Mouse (Mus musculus) megakaryocyte, embryonic 14.5 days (primary cell): Measurements from ENCODE around the gene Akap13.

ENCODE experiments used
- FLI1 ChIP-seq: IDR thresholded peaks from 2 replicates; pipeline ENCODE4 v1.6.1; 2012; ENCODE audit warnings: low read length, inconsistent platforms, mixed read lengths
- GATA1 ChIP-seq: IDR thresholded peaks from 3 replicates; pipeline ENCODE4 v1.6.1; 2012; ENCODE audit warnings: mixed read lengths, low read length, inconsistent platforms, borderline replicate concordance

DNA sequence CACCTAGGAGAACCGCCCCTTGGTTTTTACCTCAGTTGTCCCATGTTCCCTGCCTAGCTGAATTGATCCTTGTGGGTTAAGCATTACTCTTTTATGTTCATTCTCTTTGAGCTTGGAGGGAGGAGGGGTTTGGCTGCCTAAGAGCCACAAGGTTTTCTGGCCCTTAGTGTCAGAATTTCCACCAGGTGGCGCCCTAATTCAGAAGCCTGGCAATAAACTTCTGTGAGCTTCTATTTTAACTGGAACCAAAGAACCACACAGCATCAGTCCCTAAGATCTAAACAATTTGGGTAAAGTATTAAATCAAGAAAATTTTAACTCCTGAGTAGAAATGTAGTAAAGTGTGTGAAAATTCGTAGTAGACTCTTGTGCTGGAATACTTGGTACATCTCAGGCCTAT, 184.2 kb downstream of the Akap13 start:
- TF ChIP-seq GATA1 (no peak), FLI1 (no peak)
